Mouse (Mus musculus): ENCODE measurements around the gene Slc25a40. TPM values are rescaled to one million over a fixed set of nuclear protein-coding genes. Genes with fewer than 3 reads are reported as not detected.

The Slc25a40 gene
- polyA plus RNA-seq, 1 experiment from 2014 or later = 8.6 TPM

DNA sequence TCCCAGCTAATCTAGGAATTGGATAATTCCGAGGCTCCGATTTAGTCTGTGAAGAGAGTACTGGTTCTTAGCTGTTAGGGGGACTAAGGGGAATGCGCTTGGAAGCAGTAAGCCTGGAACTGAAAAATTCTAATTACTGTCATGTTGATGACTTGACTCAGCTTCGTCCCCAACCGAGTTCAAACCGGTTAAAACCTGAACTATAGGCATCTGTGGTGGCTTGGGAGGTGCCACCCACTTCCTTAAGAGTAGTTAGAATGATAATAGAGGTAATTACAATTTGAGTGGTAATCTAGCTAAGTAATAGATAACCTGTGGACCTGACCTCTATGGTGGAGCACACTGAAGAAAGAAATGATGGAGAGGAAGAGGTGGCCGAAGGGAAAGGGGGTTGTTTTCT, 1.5 kb downstream of the Slc25a40 start:
- peak overlapping the region; percentile 87 for H3K9ac ChIP-seq (replicated peaks)
- H3K27me3 ChIP-seq = no peaks in the 10 kb centered on the region
- no peak for ATAC-seq (replicated peaks)
- no peak overlapping the region for H3K27ac ChIP-seq (replicated peaks)
- peaks cover 22% of the 10 kb centered on the region for H3K4me1 ChIP-seq
- H3K36me3 ChIP-seq = peaks cover 6% of the 10 kb centered on the region; the same call in 1 of the 2 replicates
- no peaks in the 10 kb centered on the region for H3K9me3 ChIP-seq
- peak overlapping the region; percentile 93 for H3K4me3 ChIP-seq
- 15% methylated on average over 7 of the region's 7 CpGs for WGBS
- peak overlapping the region; percentile 69 for H3K4me2 ChIP-seq (replicated peaks)

- Histone ChIP-seq H3K9ac (replicated peaks) (no peak overlapping the region), H3K27ac (replicated peaks) (no peak overlapping the region), H3K4me2 (replicated peaks) (no peak overlapping the region), H3K4me3 (no peak overlapping the region), H3K9me3 (no peaks in the 10 kb centered on the region), H3K36me3 (no peaks in the 10 kb centered on the region), H3K27me3 (no peaks in the 10 kb centered on the region), H3K4me1 (peaks cover 20% of the 10 kb centered on the region)
- 83% methylated on average over 5 of the region's 5 CpGs for WGBS
- no peak for ATAC-seq (replicated peaks)
Measured at GRCm38 (mm10) chr5:8425899-8426298, 3.2 kb downstream of the Slc25a40 start.

DNA sequence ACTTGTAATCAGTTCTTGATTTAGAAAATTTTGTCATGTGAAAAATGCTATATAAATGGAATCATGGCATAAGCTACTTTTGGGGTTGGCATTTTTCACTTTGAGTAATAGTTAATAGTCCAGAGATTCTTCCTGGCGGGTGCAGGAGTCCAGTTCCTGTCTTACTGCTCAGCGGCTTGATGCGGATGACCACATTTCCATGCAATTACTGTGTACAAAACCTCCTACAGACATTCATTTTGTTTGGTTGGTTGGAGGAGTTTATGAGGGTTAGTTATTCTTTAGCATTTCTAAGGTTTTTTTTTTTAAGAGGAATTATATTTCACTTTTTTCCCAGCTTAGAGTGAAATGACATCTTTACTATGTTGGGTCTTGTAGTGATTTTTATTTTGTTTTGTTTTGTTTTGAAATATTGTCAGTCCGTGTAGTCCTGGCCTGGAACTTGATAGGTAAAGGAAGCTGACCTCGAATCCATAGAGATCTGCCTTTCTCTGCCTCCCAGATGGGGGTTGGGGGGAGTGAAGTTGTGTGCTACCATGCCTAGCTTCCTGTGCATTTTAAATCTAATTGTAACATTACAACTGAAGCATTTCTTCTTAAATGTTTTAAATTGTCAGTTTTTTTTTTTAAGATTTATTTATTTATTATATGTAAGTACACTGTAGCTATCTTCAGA, 15.0 kb downstream of the Slc25a40 start:
- H3K4me2 ChIP-seq (replicated peaks) = no peak overlapping the region
- no peaks in the 10 kb centered on the region for H3K27me3 ChIP-seq
- no peak overlapping the region for H3K9ac ChIP-seq (replicated peaks)
- 95% methylated on average over 5 of the region's 5 CpGs for WGBS
- H3K4me1 ChIP-seq = no peaks in the 10 kb centered on the region
- H3K27ac ChIP-seq (replicated peaks) = no peak overlapping the region
- no peak overlapping the region for H3K4me3 ChIP-seq
- H3K9me3 ChIP-seq = no peaks in the 10 kb centered on the region
- H3K36me3 ChIP-seq = no peaks in the 10 kb centered on the region
- ATAC-seq (replicated peaks) = no peak

DNA sequence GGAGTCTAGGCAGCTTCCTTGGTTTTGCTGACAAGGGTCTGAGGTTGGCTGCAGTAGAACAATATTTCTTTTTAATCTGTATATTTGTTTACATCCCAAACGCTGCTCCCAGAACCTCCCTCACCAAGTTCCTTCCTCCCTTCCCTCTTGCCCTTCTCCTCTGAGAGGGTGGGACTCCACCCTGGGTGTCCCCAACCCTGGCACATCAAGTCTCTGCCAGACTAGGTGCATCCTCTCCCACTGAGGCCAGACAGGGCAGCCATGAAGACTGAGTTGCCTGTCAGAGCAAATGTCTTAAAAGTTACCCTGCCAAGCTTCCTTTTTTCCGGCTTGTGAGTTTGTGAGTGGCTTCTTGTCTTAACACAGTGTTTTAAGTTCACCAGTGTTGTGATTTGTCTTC, 16.4 kb downstream of the Slc25a40 start:
- H3K9ac ChIP-seq (replicated peaks) = no peak overlapping the region
- H3K36me3 ChIP-seq = no peaks in the 10 kb centered on the region
- WGBS = 60% methylated on average over 2 of the region's 2 CpGs
- no peaks in the 10 kb centered on the region for H3K27me3 ChIP-seq
- H3K4me1 ChIP-seq = no peaks in the 10 kb centered on the region
- H3K9me3 ChIP-seq = no peaks in the 10 kb centered on the region
- no peak overlapping the region for H3K4me2 ChIP-seq (replicated peaks)
- no peak overlapping the region for H3K27ac ChIP-seq (replicated peaks)
- no peak for ATAC-seq (replicated peaks)
- no peak overlapping the region for H3K4me3 ChIP-seq

DNA sequence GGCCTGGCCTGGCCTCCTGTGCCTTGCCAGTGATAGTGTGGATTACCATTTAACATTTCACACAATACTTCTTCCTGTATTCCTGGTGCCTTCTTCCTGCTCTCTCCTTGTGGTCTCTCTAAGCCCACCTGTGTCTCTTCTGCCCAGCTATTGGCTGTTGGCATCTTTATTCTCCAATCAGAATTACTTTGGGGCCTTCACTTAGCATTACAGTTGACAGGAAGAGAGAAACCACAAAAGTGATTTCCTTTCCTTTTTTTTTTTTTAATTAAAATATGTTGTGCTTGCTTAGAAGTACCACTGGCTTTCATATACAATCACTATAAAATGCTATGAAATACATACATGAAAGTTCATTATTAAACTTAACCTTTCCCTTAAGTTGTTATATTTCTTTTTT, 32.9 kb downstream of the Slc25a40 start:
- H3K4me3 ChIP-seq = no peak overlapping the region
- H3K27me3 ChIP-seq = no peaks in the 10 kb centered on the region
- no peak for ATAC-seq (replicated peaks)
- no peaks in the 10 kb centered on the region for H3K9me3 ChIP-seq
- H3K27ac ChIP-seq (replicated peaks) = no peak overlapping the region
- no peaks in the 10 kb centered on the region for H3K4me1 ChIP-seq
- H3K9ac ChIP-seq (replicated peaks) = no peak overlapping the region
- 0 out of 2 replicates have a peak, but pooled peaks cover 4% of the 10 kb centered on the region for H3K36me3 ChIP-seq
- H3K4me2 ChIP-seq (replicated peaks) = no peak overlapping the region

GRCm38 (mm10) chr5:8456561-8456960, 33.9 kb downstream of the Slc25a40 start:
- WGBS = 91% methylated on average over 5 of the region's 5 CpGs
- ATAC-seq (replicated peaks) = no peak
- no peaks in the 10 kb centered on the region for H3K27me3 ChIP-seq
- H3K4me3 ChIP-seq = no peak overlapping the region
- no peak overlapping the region for H3K9ac ChIP-seq (replicated peaks)
- no peaks in the 10 kb centered on the region for H3K4me1 ChIP-seq
- 0 out of 2 replicates have a peak, but pooled peaks cover 6% of the 10 kb centered on the region for H3K36me3 ChIP-seq
- no peak overlapping the region for H3K4me2 ChIP-seq (replicated peaks)
- no peaks in the 10 kb centered on the region for H3K9me3 ChIP-seq
- H3K27ac ChIP-seq (replicated peaks) = no peak overlapping the region

- no peaks in the 10 kb centered on the region for H3K9me3 ChIP-seq
- no peak overlapping the region for H3K4me3 ChIP-seq
- peak; percentile 68 for ATAC-seq (replicated peaks)
- H3K27me3 ChIP-seq = no peaks in the 10 kb centered on the region
- H3K9ac ChIP-seq (replicated peaks) = 0 out of 2 replicates have a peak overlapping the region, but pooled peaks have one; percentile 15
- 0 out of 2 replicates have a peak overlapping the region, but pooled peaks have one; percentile 47 for H3K27ac ChIP-seq (replicated peaks)
- WGBS = 34% methylated on average over 4 of the region's 4 CpGs
- no peak overlapping the region for H3K4me2 ChIP-seq (replicated peaks)
- H3K4me1 ChIP-seq = peaks cover 11% of the 10 kb centered on the region
- no peaks in the 10 kb centered on the region for H3K36me3 ChIP-seq
Measured at GRCm38 (mm10) chr5:8487989-8488700, 65.5 kb downstream of the Slc25a40 start.

DNA sequence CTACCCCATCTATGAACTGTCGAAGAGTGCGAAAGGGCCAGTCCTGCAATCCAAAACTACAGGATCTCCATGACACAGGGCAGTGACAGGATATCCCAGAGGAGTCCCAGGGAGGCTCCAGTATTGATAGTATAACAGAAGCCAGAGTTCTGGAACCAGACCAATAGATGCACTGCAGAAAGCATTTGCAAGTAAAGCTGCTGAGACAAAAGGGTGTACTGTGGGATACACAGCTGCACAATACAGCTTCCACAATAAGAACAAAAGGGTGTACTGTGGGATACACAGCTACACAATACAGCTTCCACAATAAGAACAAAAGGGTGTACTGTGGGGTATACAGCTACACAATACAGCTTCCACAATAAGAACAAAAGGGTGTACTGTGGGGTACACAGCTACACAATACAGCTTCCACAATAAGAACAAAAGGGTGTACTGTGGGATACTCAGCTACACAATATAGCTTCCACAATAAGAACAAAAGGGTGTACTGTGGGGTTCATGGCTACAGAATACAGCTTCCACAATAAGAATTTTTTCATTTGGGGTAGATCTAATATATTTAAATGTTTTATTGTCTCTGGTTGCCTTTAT, 66.1 kb downstream of the Slc25a40 start:
- Histone ChIP-seq H3K9me3 (no peaks in the 10 kb centered on the region), H3K4me1 (peaks cover 11% of the 10 kb centered on the region), H3K4me3 (no peak overlapping the region), H3K36me3 (no peaks in the 10 kb centered on the region), H3K9ac (replicated peaks) (0 out of 2 replicates have a peak overlapping the region, but pooled peaks have one; percentile 15), H3K27ac (replicated peaks) (0 out of 2 replicates have a peak overlapping the region, but pooled peaks have one; percentile 47), H3K27me3 (no peaks in the 10 kb centered on the region), H3K4me2 (replicated peaks) (no peak overlapping the region)
- 15% methylated on average over 2 of the region's 2 CpGs for WGBS
- ATAC-seq (replicated peaks) = no peak; the same call in none of the 2 replicates

DNA sequence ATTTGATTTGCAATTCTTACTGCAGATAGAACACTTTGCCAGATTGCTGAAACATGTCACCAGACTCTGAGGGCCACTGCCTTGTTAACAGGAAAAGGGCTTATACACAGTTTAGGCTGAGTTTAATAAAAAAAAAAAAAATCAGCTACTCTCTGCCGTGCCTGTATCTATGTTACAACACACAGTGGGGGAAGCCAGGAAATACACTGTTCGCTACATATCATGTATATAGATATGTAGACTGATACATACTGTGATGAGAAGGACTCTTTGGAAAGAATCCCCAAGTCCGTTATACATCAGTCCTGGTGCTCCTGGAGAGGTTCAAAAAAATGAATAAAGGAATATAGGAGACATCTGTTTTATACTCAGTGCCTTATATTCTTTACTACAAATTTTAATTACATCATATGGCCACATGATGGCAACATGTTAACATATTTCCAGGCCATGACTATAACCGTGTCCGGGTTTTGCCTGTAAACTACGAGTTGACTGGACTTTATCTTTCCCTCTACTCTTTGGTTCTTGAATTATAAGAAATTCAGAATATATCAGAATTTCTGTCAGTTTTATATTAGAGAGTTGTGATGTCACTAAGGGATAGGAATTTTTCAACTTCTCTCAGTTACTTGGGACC, 66.9 kb downstream of the Slc25a40 start:
- Histone ChIP-seq H3K4me2 (replicated peaks) (no peak overlapping the region), H3K9me3 (no peaks in the 10 kb centered on the region), H3K4me3 (no peak overlapping the region), H3K4me1 (peaks cover 11% of the 10 kb centered on the region), H3K36me3 (no peaks in the 10 kb centered on the region), H3K27ac (replicated peaks) (0 out of 2 replicates have a peak overlapping the region, but pooled peaks have one; percentile 3), H3K27me3 (no peaks in the 10 kb centered on the region), H3K9ac (replicated peaks) (no peak overlapping the region)
- whole genome bisulfite sequencing = 24% methylated on average over 6 of the region's 6 CpGs
- peak; percentile 82 for ATAC-seq (replicated peaks)

GRCm38 (mm10) chr5:8491778-8492177, 69.1 kb downstream of the Slc25a40 start:
- WGBS = 55% methylated on average over 4 of the region's 4 CpGs
- Histone ChIP-seq H3K4me3 (no peak overlapping the region), H3K27ac (replicated peaks) (no peak overlapping the region), H3K36me3 (no peaks in the 10 kb centered on the region), H3K9ac (replicated peaks) (no peak overlapping the region), H3K27me3 (no peaks in the 10 kb centered on the region), H3K4me1 (peaks cover 11% of the 10 kb centered on the region), H3K9me3 (no peaks in the 10 kb centered on the region), H3K4me2 (replicated peaks) (no peak overlapping the region)
- no peak for ATAC-seq (replicated peaks)
